Mouse (Mus musculus) embryo, embryonic 9.5 days (tissue): Measurements from ENCODE around the gene Vmn2r79.
"Not testable (repeated sequence)": the region's sequence is repeated elsewhere in the genome, so short reads cannot be mapped to it uniquely, and the experiment has no call there.

ENCODE experiments used
- DNase-seq: peaks from one replicate; pipeline ENCODE4 v3.0.0-alpha.2; 2017; ENCODE audit errors: extremely low spot score

Gene Vmn2r79

GRCm38 (mm10) chr7:86995815-86996214, at the start of gene Vmn2r79:
TSS of gene Vmn2r79 (plus strand) at chr7:86996115.
- DNase-seq, result not testable (repeated sequence)

- no peak for DNase-seq
These were observed 1.2 kb upstream of the Vmn2r79 start for GRCm38 (mm10) chr7:86994700-86995099.

GRCm38 (mm10) chr7:87026486-87026885, 30.6 kb downstream of the Vmn2r79 start:
- DNase-seq, result not testable (repeated sequence)

GRCm38 (mm10) chr7:87063576-87063975, 67.7 kb downstream of the Vmn2r79 start:
- no peak for DNase-seq
